Comparison of ENCODE assay signal across 28 mouse cellular contexts in genomic region chr9:86725066-86725465, GRCm38 (mm10). TPM values are rescaled to one million over a fixed set of nuclear protein-coding genes. Genes with fewer than 3 reads are reported as not detected.
DNase-seq lines count a peak whose midpoint lies in the region; ATAC-seq lines count a peak whose summit lies in the region.
"Had no signal": no experiment of that assay in that cellular context is flagged by ENCODE, and none has a peak within 500 bp of the region (broad histone marks: within the 10 kb centered on the region; RNA-seq: fewer than 3 reads in every experiment).

No protein-coding gene starts in this region.

- H3K4me1 ChIP-seq in forebrain, embryonic 14.5 days (ENCODE audit: control insufficient read depth, insufficient read depth, low read length): peaks cover 3% of the 10 kb centered on the region; the same call in 1 of the 2 replicates
- peaks cover 14% of the 10 kb centered on the region for H3K4me1 ChIP-seq in forebrain, embryonic 10.5 days
- H3K4me1 ChIP-seq in limb, embryonic 13.5 days: peaks cover 12% of the 10 kb centered on the region; the same call in 1 of the 2 replicates
- H3K4me1 ChIP-seq in limb, embryonic 10.5 days: 0 out of 2 replicates have a peak, but pooled peaks cover 3% of the 10 kb centered on the region
- H3K4me1 ChIP-seq: embryonic facial prominence, embryonic 12.5 days; kidney, embryonic 15.5 days; lung, embryonic 15.5 days; stomach, embryonic 15.5 days had no signal

- H3K9me3 ChIP-seq in forebrain, embryonic 14.5 days (replicated peaks; ENCODE audit: control insufficient read depth, low read length): no peaks in the 10 kb centered on the region
- no peaks in the 10 kb centered on the region for H3K9me3 ChIP-seq in forebrain, embryonic 10.5 days
- H3K9me3 ChIP-seq in limb, embryonic 13.5 days: no peaks in the 10 kb centered on the region
- no peaks in the 10 kb centered on the region for H3K9me3 ChIP-seq in limb, embryonic 10.5 days (replicated peaks)
- H3K9me3 ChIP-seq: embryonic facial prominence, embryonic 12.5 days; hindbrain, embryonic 12.5 days; kidney, embryonic 15.5 days; limb, embryonic 12.5 days; lung, embryonic 15.5 days; midbrain, embryonic 10.5 days; stomach, embryonic 15.5 days had no signal

- H3K4me2 ChIP-seq in forebrain, embryonic 14.5 days (ENCODE audit: low read length): no peak overlapping the region
- no peak overlapping the region for H3K4me2 ChIP-seq in limb, embryonic 13.5 days (replicated peaks)
- H3K4me2 ChIP-seq: embryonic facial prominence, embryonic 12.5 days; heart, embryonic 11.5 days; hindbrain, embryonic 12.5 days; kidney, embryonic 15.5 days; limb, embryonic 12.5 days; liver, embryonic 11.5 days; lung, embryonic 15.5 days; stomach, embryonic 15.5 days had no signal

- H3K27ac ChIP-seq in forebrain, embryonic 14.5 days (ENCODE audit: low read depth, low read length): 0 out of 2 replicates have a peak overlapping the region, but pooled peaks have one; percentile 28
- no peak overlapping the region for H3K27ac ChIP-seq in forebrain, embryonic 10.5 days
- H3K27ac ChIP-seq in limb, embryonic 13.5 days: peak overlapping the region; percentile 0; the same call in 1 of the 2 replicates
- H3K27ac ChIP-seq in limb, embryonic 10.5 days: no peak overlapping the region
- H3K27ac ChIP-seq: hindbrain, embryonic 12.5 days; kidney, embryonic 15.5 days; lung, embryonic 15.5 days; midbrain, embryonic 10.5 days; stomach, embryonic 15.5 days had no signal

- no peaks in the 10 kb centered on the region for H3K27me3 ChIP-seq in forebrain, embryonic 14.5 days (replicated peaks; ENCODE audit: control insufficient read depth, insufficient read depth, low read length)
- no peaks in the 10 kb centered on the region for H3K27me3 ChIP-seq in forebrain, embryonic 10.5 days (ENCODE audit: poor library complexity, severe bottlenecking)
- no peaks in the 10 kb centered on the region for H3K27me3 ChIP-seq in limb, embryonic 13.5 days
- no peaks in the 10 kb centered on the region for H3K27me3 ChIP-seq in limb, embryonic 10.5 days (ENCODE audit: low read depth, poor library complexity, severe bottlenecking)
- H3K27me3 ChIP-seq: embryonic facial prominence, embryonic 12.5 days; hindbrain, embryonic 12.5 days; kidney, embryonic 15.5 days; limb, embryonic 12.5 days; lung, embryonic 15.5 days; stomach, embryonic 15.5 days had no signal

- no peak for ATAC-seq in forebrain, embryonic 14.5 days
- no peak for ATAC-seq in limb, embryonic 13.5 days (ENCODE audit: low FRiP score, low read depth)

- H3K36me3 ChIP-seq in forebrain, embryonic 14.5 days (ENCODE audit: control insufficient read depth, insufficient read depth, low read length): no peaks in the 10 kb centered on the region
- H3K36me3 ChIP-seq in forebrain, embryonic 10.5 days (replicated peaks): no peaks in the 10 kb centered on the region
- no peaks in the 10 kb centered on the region for H3K36me3 ChIP-seq in limb, embryonic 13.5 days
- H3K36me3 ChIP-seq in limb, embryonic 10.5 days: no peaks in the 10 kb centered on the region
- H3K36me3 ChIP-seq: embryonic facial prominence, embryonic 12.5 days; hindbrain, embryonic 12.5 days; kidney, embryonic 15.5 days; limb, embryonic 12.5 days; lung, embryonic 15.5 days; midbrain, embryonic 10.5 days; stomach, embryonic 15.5 days had no signal

- DNase-seq in forebrain, embryonic 14.5 days (ENCODE audit: low spot score): no peak
- no peak for DNase-seq in forebrain, embryonic 10.5 days (ENCODE audit: extremely low spot score, low spot score)
- DNase-seq in limb, embryonic 10.5 days (ENCODE audit: low spot score): no peak
- DNase-seq in ZHBTc4 (ENCODE audit: low read depth, low spot score): peak; percentile 63
- no peak for DNase-seq in right cerebral cortex, postnatal 14 days
- DNase-seq in embryo, embryonic 10 days (ENCODE audit: low spot score): no peak
- DNase-seq: adrenal gland, adult 8-10 months; cerebellum, adult 2 months; cerebellum, postnatal 14 days; gastrocnemius, postnatal 14 days; heart, postnatal 36 days; kidney, adult 18-20 months; kidney, postnatal 25 days; retina, postnatal 1 day; right cerebral cortex, postnatal 25 days; thymus, adult 18-20 months; thymus, postnatal 25 days had no signal

- H3K4me3 ChIP-seq in forebrain, embryonic 14.5 days (ENCODE audit: low read depth, low read length): no peak overlapping the region
- H3K4me3 ChIP-seq in forebrain, embryonic 10.5 days: no peak overlapping the region
- no peak overlapping the region for H3K4me3 ChIP-seq in limb, embryonic 13.5 days
- no peak overlapping the region for H3K4me3 ChIP-seq in limb, embryonic 10.5 days
- H3K4me3 ChIP-seq: embryonic facial prominence, embryonic 12.5 days; hindbrain, embryonic 12.5 days; kidney, embryonic 15.5 days; limb, embryonic 12.5 days; lung, embryonic 15.5 days; midbrain, embryonic 10.5 days; myocyte; stomach, embryonic 15.5 days had no signal

- WGBS in forebrain, embryonic 14.5 days: 90% methylated on average over 4 of the region's 4 CpGs
- 93% methylated on average over 4 of the region's 4 CpGs for WGBS in forebrain, embryonic 10.5 days
- WGBS in limb, embryonic 13.5 days: 85% methylated on average over 4 of the region's 4 CpGs
- 89% methylated on average over 4 of the region's 4 CpGs for WGBS in limb, embryonic 10.5 days

- H3K9ac ChIP-seq in forebrain, embryonic 14.5 days (ENCODE audit: low read length): no peak overlapping the region
- no peak overlapping the region for H3K9ac ChIP-seq in limb, embryonic 13.5 days
- H3K9ac ChIP-seq: embryonic facial prominence, embryonic 12.5 days; hindbrain, embryonic 12.5 days; kidney, embryonic 15.5 days; limb, embryonic 12.5 days; lung, embryonic 15.5 days; stomach, embryonic 15.5 days had no signal

RNA-seq across cellular contexts. Expression of gene Prss35, which starts 18.4 kb away (rescaled TPM):
- polyA plus RNA-seq in forebrain, embryonic 14.5 days (2014; fragmentation: Nextera tagmentation; extraction: Ambion mirVana): 0.84 and 1.3 TPM in 2 replicates
- 1.4 and 1.8 TPM in 2 replicates for polyA plus RNA-seq in forebrain, embryonic 10.5 days (2016; fragmentation: Nextera tagmentation; extraction: Ambion mirVana)
- polyA plus RNA-seq in limb, embryonic 13.5 days (2015; fragmentation: Nextera tagmentation; extraction: Ambion mirVana): 51.6 and 52.9 TPM in 2 replicates
- polyA plus RNA-seq in limb, embryonic 10.5 days (2016; fragmentation: Nextera tagmentation; extraction: Ambion mirVana): 1.8 and 2.3 TPM in 2 replicates

RNA-seq across cellular contexts. Expression of gene Me1, which starts 29.3 kb away (rescaled TPM):
- 13.8 and 19.1 TPM in 2 replicates for polyA plus RNA-seq in forebrain, embryonic 14.5 days (2014; fragmentation: Nextera tagmentation; extraction: Ambion mirVana)
- polyA plus RNA-seq in forebrain, embryonic 10.5 days (2016; fragmentation: Nextera tagmentation; extraction: Ambion mirVana): 8.1 and 9.1 TPM in 2 replicates
- 21.8 and 22.5 TPM in 2 replicates for polyA plus RNA-seq in limb, embryonic 13.5 days (2015; fragmentation: Nextera tagmentation; extraction: Ambion mirVana)
- polyA plus RNA-seq in limb, embryonic 10.5 days (2016; fragmentation: Nextera tagmentation; extraction: Ambion mirVana): 6.2 and 9.4 TPM in 2 replicates

Comparison
In these comparisons a context has a peak if more than half of its experiments do, and no peak if none do; other contexts are left out.
1. H3K27ac ChIP-seq: peak in forebrain, embryonic 14.5 days (single experiment) and limb, embryonic 13.5 days (single experiment); none in forebrain, embryonic 10.5 days (single experiment) and limb, embryonic 10.5 days (single experiment).
2. RNA of gene Prss35, which starts 18.4 kb away (polyA plus RNA-seq): 51.6 to 52.9 TPM in limb, embryonic 13.5 days; 1.8 to 2.3 TPM in limb, embryonic 10.5 days, 1.4 to 1.8 TPM in forebrain, embryonic 10.5 days and 0.84 to 1.3 TPM in forebrain, embryonic 14.5 days; every median in the first group is over 10 times any median in the second.